Mouse (Mus musculus) hindbrain, embryonic 13.5 days (tissue): ENCODE data around the gene Apaf1. TPM values are rescaled to one million over a fixed set of nuclear protein-coding genes. Genes with fewer than 3 reads are reported as not detected.

Experiments
- polyA plus RNA-seq: library from polyadenylated mRNA; unstranded; fragments of >200 nt; fragmentation: Nextera tagmentation; extraction: Ambion mirVana; gene quantifications from 2 replicates; pipeline ENCODE4 v1.2.1, GENCODE M21; 2015

Gene Apaf1
- polyA plus RNA-seq, 1 experiment from 2014 or later: 17.8 TPM

Other genes starting within 250 kb of the Apaf1 start
- 19.9 and 21.3 TPM in 2 replicates for gene Ikbip, start 170 bp upstream of the Apaf1 start, polyA plus RNA-seq
- gene Slc25a3, start 41.3 kb upstream of the Apaf1 start, polyA plus RNA-seq: 506 and 512 TPM in 2 replicates
- gene Tmpo, start 98.5 kb upstream of the Apaf1 start, polyA plus RNA-seq: 123 and 129 TPM in 2 replicates